Mouse (Mus musculus): ENCODE data around the gene Nfia. TPM values are rescaled to one million over a fixed set of nuclear protein-coding genes. Genes with fewer than 3 reads are reported as not detected.

Gene Nfia
- total RNA-seq, 2 experiments from 2014 or later: 57.0 to 57.8 TPM

- H3K4me3 ChIP-seq: peak overlapping the region; percentile 97
- peak; percentile 69 for DNase-seq
- intact Hi-C loops (cut with DNase I): loop anchor here (1.0 to 5.0 kb wide), 5 partner anchors 91 to 329 kb away; no protein-coding TSS in a partner anchor
- H3K27ac ChIP-seq: peak overlapping the region; percentile 95
- no peak for TF ChIP-seq CTCF (IDR thresholded peaks at IDR 0.05)
Observed at GRCm38 (mm10) chr4:97778211-97779002, 5.9 kb downstream of the Nfia start.

DNA sequence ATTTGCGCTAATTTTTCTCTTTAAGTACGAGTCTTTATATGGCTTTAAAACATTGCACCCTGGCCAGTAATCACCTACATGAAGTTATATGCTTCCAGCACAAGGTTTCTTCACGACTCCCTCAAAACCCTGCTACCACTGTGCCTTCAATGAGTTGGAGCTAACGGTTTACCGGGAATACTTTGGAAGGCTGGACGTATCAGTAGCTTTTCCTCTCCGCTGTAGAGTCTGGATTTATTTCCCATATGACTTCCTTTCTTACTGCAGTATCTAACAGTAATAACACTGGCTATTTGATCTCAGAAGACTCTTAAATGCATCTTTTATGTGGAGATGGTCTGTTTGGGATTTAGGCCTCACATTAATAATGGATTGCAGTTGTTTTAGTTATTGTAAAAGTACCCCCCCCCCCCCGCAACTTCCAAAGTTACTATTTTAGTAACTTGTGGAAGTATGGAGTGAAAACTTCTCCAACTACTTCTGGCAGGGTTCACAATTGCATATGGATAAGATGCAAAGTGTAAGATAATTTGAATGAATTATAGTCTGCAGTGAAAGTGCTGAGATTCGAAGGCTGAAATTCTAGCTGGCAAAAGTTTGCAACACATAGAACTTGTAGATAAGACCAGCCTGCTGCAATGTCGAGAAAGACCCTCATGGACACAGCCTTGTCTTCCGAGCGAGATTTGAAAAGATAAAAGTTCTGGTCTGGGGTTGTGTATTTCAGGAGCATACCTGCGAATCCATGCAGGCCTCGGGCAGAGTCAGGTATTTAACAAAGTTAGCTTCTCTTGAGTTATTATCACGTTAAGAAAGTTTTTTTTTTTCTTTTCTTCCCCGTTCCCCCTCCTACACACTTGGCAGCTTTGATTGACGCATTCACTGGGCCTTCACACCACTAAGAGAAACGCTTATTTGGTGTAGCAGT lies 6.7 kb downstream of the Nfia start:
- intact Hi-C loops (cut with DNase I): loop anchor here (1.0 to 5.0 kb wide), 5 partner anchors 90 to 328 kb away; no protein-coding TSS in a partner anchor
- no peak for TF ChIP-seq CTCF (IDR thresholded peaks at IDR 0.05)
- DNase-seq: no peak
- Histone ChIP-seq H3K4me3 (peak overlapping the region; percentile 97), H3K27ac (peak overlapping the region; percentile 95)

DNA sequence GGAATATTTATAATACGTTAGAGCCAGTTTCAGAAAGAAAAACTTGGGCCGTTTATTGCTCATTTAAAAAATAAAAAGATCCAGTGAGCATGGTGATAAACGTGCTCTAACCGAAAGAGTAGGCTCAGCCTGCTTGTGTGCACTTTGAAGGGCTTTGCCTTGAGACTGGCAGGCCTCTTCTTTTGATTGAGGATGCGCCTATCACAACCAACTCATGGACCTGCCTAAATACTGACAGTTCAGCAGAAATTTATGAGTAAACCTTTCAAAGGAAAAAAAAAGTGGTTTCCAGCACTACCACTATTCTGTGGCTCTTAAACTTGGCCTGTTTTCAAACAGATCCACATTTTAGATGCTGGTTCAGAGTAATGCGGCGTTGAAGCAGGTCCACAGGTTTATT lies 7.5 kb downstream of the Nfia start:
- H3K27ac ChIP-seq: peak overlapping the region; percentile 95
- H3K4me3 ChIP-seq: peak overlapping the region; percentile 97
- TF ChIP-seq CTCF (IDR thresholded peaks at IDR 0.05): no peak
- DNase-seq: no peak
- intact Hi-C loops (cut with DNase I): no loop called here

DNA sequence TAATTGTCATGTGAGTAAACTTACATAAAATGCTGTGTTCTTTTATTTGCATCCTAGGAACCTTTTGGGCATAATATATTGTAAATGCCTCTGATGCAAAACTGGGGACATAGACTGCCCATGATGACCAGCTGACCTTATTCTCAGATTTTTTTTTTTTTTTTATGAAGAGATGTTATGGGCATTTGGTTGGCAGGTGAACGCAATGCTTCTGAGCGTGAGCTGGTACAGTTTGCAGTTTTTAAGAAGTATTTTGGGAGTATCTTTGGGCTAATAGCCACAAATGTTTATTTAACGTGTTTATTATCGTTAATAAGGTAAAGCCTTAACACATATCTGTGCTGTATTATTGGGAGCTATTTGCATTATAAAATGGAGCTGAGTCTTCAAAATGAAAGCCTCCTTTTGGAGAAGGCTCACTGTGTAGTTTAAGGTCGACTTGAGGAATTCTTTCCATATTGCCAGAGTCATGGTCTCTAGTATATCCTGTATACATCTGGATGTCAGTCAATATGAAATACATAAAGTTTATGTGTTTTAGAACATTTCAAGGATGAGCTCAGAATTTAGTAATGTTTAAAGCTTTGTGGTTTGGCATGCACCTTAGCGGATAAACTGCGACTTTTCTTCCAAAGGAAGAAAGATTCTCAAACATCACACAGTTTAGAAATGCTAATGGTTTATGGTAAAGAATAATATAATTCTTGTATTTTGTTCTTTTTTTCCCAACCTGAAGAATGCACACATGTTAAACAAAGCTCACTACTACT lies 8.3 kb downstream of the Nfia start:
- intact Hi-C loops (cut with DNase I): no loop called here
- no peak for TF ChIP-seq CTCF (IDR thresholded peaks at IDR 0.05)
- Histone ChIP-seq H3K4me3 (peak overlapping the region; percentile 97), H3K27ac (peak overlapping the region; percentile 95)
- no peak for DNase-seq

DNA sequence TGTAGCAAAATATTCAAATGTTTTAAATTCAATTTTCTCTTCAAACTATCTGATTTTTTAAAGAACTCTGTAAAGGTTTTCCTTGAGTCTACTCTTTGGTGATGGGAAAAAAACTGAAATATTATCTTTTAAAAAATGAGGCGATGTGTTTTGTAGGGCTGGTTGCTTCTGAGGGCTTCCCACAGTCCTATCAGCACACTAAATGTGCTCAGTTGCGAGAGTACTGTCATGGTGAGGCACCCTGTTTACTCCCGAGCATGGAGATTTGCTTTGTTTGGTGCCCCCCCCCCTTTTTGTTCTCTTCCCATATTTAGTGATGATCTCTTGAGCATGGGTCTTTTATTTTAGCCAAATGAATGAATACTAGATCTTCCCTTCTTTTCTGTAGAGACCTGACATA lies 9.5 kb downstream of the Nfia start:
- H3K4me3 ChIP-seq: peak overlapping the region; percentile 97; the same call in 1 of the 2 replicates
- peak overlapping the region; percentile 95 for H3K27ac ChIP-seq
- intact Hi-C loops (cut with DNase I): no loop called here
- no peak for DNase-seq
- TF ChIP-seq CTCF (IDR thresholded peaks at IDR 0.05): no peak

DNA sequence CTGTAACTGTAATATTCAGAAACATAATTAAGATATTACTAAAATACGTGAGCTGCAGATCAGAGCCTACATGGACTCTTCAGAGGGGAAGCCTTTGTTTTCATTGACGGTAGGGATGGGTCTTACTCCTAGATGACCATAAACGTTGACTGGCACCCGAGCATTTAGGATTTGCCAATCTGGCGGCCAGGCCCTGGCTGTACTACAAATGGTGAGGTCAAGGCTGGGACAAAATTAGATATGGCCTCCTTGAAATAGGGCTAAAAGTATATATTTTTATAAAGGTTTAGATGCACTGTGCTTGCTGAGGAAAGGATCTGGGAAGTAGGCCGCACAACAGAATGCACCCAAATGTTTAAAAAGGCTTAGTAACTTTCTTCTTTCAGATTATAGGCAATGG lies 10.0 kb downstream of the Nfia start:
- peak overlapping the region; percentile 97; the same call in 1 of the 2 replicates for H3K4me3 ChIP-seq
- TF ChIP-seq CTCF (IDR thresholded peaks at IDR 0.05): no peak
- intact Hi-C loops (cut with DNase I): no loop called here
- H3K27ac ChIP-seq: peak overlapping the region; percentile 95
- DNase-seq: peak; percentile 71

- no peak for DNase-seq
- Histone ChIP-seq H3K4me3 (no peak overlapping the region), H3K27ac (peak overlapping the region; percentile 95)
- TF ChIP-seq CTCF (IDR thresholded peaks at IDR 0.05): no peak
- intact Hi-C loops (cut with DNase I): no loop called here
Observed at GRCm38 (mm10) chr4:97783073-97783879, 10.7 kb downstream of the Nfia start.

DNA sequence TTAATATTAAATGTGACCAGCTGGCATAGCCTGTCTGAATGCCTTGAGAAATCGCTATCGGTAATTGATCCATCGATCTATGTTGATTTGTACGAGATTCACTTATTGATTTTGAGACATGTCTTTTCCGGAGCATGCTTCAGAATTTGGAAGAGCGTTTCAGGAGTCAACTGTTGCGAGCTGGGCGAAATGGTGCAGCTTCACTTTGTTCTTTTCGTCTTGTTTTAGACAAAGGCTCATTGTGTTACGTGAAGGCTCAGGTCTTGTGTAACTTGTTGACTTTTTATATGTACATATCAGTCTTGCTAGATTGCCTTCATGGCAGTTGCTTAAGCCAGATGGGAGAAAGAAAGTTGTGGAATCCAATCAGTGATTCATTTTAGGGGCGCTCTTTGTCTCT lies 11.7 kb downstream of the Nfia start:
- no peak overlapping the region for H3K4me3 ChIP-seq
- intact Hi-C loops (cut with DNase I): no loop called here
- no peak for TF ChIP-seq CTCF (IDR thresholded peaks at IDR 0.05)
- peak overlapping the region; percentile 52 for H3K27ac ChIP-seq
- no peak for DNase-seq

- Histone ChIP-seq H3K4me3 (peak overlapping the region; percentile 24), H3K27ac (peak overlapping the region; percentile 52)
- TF ChIP-seq CTCF (IDR thresholded peaks at IDR 0.05): no peak
- intact Hi-C loops (cut with DNase I): no loop called here
- no peak for DNase-seq
Observed at GRCm38 (mm10) chr4:97785547-97786271, 13.2 kb downstream of the Nfia start.

GRCm38 (mm10) chr4:97786571-97786970 lies 14.0 kb downstream of the Nfia start:
- no peak overlapping the region for H3K4me3 ChIP-seq
- TF ChIP-seq CTCF (IDR thresholded peaks at IDR 0.05): no peak
- no peak for DNase-seq
- peak overlapping the region; percentile 52; the same call in 1 of the 2 replicates for H3K27ac ChIP-seq
- intact Hi-C loops (cut with DNase I): no loop called here

GRCm38 (mm10) chr4:97787515-97787914 lies 15.0 kb downstream of the Nfia start:
- no peak for DNase-seq
- intact Hi-C loops (cut with DNase I): no loop called here
- no peak overlapping the region for H3K4me3 ChIP-seq

More at GRCm38 (mm10) chr4:97787515-97787914, 15.0 kb downstream of the Nfia start:
- peak overlapping the region; percentile 2; the same call in 1 of the 2 replicates for H3K27ac ChIP-seq
- TF ChIP-seq CTCF (IDR thresholded peaks at IDR 0.05): no peak
